Mouse (Mus musculus) CD4-positive helper T cell, adult 2 months (primary cell): Measurements from ENCODE around the gene Mslnl.

Source experiments
- DNase-seq: peaks from one replicate; pipeline ENCODE4 v3.0.0-alpha.2; 2012; ENCODE audit warnings: low read depth, missing footprints, low spot score

The Mslnl gene

DNA sequence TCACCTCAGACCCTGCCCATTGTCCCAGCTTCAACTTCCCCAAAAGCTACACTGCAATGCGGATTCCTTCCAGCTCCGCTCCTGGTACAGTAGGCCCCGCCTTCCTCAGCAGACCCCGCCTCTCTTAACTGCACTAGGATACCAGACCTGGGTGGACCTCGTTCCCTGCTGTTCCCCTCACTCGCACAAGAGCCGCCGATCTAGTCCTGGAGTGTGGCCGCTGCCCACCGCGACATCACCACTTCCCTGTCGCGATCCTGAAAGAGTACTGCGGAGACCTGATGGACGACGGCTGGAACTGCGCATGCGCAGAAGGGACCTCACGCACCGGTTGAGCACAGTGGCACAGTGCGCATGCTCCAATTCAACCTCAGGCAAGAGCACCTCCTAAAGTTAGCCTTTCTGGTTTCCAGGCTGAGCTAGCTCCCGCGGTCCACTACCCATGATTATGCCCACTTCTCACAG lies 49.5 kb downstream of the Mslnl start, which contains the start of gene Haghl:
Haghl (minus strand) TSS at position 393 of the 465 bp plus-strand sequence.
- DNase-seq, result peak; percentile 94

DNA sequence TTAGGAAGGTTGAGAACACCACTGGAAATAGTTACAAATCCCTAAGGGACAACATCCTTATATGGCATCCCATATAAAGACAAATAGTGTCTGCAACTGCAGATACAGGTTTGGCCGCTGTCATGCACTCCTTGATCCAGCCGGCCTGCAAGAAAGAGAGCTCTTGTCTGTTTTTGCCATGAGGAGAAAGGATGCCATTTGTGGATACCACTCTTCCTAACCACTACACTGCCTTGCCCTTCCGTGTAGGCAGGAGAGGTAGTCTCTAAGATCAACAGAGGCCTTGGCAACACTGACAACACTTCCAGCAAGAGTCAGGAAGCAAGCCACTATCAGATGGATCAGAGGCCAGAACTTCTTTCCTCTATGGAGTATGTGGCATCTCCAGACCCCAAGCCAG lies 50.4 kb downstream of the Mslnl start, which contains the start of gene Ccdc78:
Ccdc78 (plus strand) TSS at position 301 of the 400 bp plus-strand sequence.
- no peak for DNase-seq

- no peak for DNase-seq
Observed at GRCm38 (mm10) chr17:25786781-25787504, 51.1 kb downstream of the Mslnl start.

DNA sequence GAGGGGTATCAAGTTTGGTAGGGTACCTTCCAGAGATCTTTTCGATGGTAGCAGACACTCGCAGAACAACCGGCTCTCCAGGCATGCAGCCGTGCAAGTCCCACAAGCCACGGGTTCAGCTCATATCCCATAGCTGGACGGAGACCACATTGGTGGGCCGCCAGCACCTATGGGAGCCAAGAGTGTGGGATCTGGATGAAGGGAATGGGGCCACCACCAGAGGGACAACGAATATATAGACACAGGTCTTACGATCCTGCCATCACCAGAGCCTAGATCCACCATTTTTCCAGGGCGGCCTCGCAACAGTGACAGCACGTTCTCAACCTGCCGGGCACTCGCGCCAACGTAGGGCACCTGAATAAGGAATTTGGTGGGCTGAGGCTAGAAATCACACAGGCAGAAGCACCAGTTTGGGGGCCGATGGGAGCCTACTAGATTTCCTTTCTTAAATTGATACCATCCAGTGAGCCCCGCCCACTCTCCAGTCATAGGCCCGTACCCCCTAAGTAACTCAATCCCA lies 55.5 kb downstream of the Mslnl start:
- no peak for DNase-seq

DNA sequence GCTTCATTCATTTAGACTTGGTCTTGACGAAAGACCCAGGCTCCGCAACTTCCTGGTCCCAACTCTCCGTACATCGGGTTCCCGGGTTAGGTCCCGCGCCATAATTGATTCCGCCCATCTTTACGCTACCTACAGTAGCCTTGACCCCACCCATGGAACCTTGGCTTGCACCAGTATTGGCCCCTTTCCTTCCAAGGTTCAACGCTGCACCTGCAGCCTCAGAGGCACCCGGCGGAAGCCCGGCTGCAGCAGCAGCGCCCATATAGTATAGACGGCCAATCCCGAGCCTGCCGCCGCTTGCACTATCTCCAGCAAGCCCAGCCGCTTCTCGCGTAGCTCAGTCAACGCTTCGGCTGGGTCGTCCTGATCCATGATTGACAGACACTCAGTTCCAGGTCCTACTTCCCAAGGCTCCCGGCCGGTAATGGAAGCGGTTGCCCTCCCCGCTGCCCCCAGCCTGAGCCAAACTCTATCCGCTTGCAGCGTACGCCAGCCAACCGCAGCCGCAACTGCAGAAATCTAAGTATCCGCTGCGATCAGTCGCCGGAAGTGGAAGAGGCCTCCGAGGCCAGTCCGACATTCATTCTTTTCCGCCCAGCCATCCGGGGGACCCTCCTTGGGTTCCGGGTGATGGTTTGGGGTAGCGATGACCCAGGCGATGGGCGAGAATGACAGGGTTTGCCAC lies 56.1 kb downstream of the Mslnl start:
- peak; percentile 90 for DNase-seq

DNA sequence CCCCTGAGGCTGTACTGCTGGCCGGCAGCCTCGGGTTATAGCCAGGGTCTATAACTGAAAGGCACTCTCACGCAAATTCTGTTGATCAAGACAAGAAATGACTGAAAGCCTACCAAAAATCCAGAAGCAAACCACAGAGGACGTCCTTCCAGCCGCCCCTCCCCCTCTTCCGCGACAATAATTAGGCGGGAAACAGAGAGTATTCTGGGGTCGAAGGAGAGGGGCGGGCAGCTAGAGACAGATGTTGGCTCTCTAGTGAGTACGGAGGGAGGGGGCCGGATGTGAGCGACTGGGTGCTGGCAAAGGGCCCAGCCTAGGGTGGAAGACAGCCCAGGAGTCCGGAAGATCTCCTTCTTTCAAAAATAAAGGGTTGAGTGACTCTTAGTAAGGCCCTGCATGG lies 56.8 kb downstream of the Mslnl start, which contains the start of gene Fam173a:
Fam173a (minus strand) TSS at position 287 of the 400 bp plus-strand sequence.
- peak; percentile 88 for DNase-seq

GRCm38 (mm10) chr17:25794197-25794596 lies 58.4 kb downstream of the Mslnl start:
- DNase-seq, result no peak

- DNase-seq, result no peak
Observed at GRCm38 (mm10) chr17:25794998-25795397, 59.2 kb downstream of the Mslnl start.

DNA sequence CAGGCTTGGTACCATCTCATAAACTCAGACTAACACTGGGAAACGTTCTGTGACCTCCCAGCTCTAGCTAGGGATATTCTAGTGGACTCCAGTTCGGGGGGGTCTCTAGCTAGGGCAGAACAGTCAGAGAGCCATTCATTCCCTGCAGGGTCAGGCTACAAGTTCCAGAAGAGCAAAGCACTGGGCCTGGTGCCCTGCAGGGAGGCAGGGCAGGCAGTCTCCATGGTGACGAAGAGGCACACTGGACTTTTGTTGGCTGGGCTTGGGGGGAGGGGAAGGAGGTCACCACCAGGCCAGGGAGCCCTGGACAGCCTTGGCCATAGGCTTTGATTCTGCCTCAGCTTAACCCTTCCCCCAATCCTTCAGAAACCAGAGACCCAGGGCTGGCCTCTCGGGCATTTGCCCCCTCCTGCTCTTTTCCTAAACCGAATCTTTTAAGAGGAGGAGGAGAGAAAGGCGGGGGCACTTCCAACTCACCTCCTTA lies 59.8 kb downstream of the Mslnl start, which contains the start of gene AC134908.4:
AC134908.4 (minus strand) TSS at position 51 of the 484 bp plus-strand sequence.
- DNase-seq, result no peak

DNA sequence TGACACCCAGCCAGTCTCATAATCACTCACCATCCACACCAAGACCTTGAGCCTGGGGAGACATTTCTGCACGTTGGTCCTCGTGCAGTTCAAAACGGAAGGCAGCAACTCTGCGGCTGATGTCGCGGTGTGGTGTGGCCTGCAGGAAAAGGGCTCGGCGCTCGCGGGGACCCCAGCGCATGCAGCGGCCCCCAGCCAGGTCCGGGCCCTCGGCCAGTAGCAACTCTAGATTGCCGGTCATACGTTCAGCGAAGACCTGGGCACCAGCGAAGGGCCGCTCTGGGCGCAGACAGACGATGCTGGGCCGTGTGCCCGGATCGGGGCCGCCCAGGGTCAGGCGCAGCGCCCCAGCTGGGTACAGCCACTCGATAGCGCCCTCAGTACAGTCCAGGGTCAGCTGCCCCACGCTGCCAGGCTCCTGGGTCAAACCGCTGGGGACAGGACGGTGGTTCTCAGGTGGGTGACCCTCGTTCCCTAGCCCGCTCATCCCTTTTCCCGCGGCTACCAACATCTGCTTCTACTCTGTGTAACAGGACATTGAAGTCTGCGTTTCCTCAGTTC lies 60.4 kb downstream of the Mslnl start:
- no peak for DNase-seq

DNA sequence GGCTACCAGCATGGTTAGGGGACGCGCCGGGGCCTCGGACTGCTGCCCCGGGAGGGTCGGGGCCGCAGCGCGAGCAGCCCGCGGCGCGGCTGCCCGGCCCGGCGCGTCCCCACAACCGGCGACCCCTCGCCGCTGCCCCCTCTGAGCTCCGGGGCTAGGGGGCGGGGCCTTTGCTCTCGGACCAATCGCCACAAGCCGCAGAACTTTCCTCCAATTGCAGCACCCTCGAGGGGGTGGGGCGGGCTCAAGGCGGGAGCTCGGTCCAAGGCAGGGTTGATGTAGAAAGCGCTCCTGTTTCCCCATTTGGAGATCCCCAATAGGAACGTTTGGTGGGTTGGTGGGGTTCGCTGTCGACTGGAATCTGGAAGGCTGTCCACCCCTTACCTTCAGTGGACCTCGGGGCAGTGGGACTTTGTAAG lies 61.1 kb downstream of the Mslnl start, which contains the start of gene Metrn:
Metrn (minus strand) TSS at position 186 of the 419 bp plus-strand sequence.
- DNase-seq, result peak; percentile 84
